Mouse (Mus musculus) left cerebral cortex, adult 8-10 months (tissue): ENCODE results near the gene Slamf8. TPM values are rescaled to one million over a fixed set of nuclear protein-coding genes. Genes with fewer than 3 reads are reported as not detected.

Experiments
- DNase-seq, 2 experiments: peaks; one replicate each; pipeline ENCODE4 v3.0.0; 2022; ENCODE audit warnings: low spot score in 2 of 2
- total RNA-seq, 4 experiments: library from RNA; stranded (reverse); gene quantifications; 2 replicates each; pipeline ENCODE4 v1.2.4; 2022

Slamf8 gene
- total RNA-seq, 4 experiments from 2014 or later, result 0.23 to 0.32 TPM; not detected in 2

GRCm38 (mm10) chr1:172593956-172594355, 3.6 kb upstream of the Slamf8 start:
- DNase-seq, result no peak

GRCm38 (mm10) chr1:172593321-172593720, 3.0 kb upstream of the Slamf8 start:
- no peak for DNase-seq

- DNase-seq, result no peak
Observed at GRCm38 (mm10) chr1:172585612-172586567, 4.5 kb downstream of the Slamf8 start.

- no peak for DNase-seq
Observed at GRCm38 (mm10) chr1:172585026-172585425, 5.3 kb downstream of the Slamf8 start.

DNA sequence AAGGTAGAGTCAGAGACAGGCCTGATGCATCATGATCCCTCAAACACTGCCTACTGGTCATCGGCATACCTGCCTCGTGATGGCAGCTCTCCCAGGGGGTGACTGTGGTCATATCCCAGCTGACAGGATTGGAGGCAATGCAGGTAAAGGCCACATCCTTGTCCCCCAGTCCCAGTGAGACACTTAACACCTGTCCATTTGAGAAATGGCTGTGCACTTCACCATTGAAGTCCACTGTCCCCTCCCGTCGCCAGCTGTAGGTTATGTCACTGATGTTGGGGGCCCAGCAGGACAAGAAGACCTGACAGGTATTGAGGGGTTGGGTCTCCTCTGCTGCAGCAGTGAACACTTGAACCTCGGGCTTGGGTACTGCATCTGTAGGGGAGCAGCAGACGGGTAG, 6.1 kb downstream of the Slamf8 start:
- DNase-seq, result no peak

DNA sequence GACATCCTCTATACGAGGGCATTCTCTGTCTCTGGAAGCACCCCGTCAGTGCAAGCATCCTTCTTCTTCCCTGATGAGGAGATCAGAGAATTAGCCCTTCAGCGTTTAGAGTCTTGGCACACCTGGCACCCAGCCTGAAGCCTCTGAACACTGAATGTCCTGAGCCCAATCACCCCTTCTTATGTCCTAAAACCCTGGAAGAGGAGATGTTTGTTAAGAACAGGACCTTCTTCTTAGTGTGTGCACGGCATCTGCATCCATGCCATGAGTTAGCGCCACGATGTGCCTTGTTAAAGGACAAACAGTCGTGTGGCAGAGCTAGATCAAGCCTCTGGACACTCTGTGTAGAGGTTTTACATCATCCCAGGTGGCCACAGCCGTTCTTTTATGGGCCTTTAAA, 7.9 kb downstream of the Slamf8 start:
- DNase-seq, result no peak

DNA sequence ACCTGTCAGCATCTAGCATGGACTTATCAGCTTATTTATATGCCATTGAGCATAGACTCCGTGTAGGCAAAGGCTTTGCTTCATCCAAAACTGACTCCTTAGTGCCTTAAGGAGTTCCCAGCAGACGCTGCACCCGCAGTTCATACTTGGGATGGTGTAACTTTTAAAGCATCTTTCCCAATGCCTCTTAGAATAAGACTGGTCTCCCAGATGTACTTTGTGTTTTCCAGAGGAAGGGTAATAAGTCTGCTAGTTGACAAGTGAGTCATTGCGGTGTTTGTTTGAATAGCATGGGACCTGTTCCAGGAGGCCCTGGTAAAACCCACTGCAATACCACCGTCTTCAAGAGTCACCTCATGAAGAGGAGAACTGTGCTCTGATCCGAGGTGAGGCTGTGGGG, 10.3 kb downstream of the Slamf8 start:
- DNase-seq, result no peak

DNA sequence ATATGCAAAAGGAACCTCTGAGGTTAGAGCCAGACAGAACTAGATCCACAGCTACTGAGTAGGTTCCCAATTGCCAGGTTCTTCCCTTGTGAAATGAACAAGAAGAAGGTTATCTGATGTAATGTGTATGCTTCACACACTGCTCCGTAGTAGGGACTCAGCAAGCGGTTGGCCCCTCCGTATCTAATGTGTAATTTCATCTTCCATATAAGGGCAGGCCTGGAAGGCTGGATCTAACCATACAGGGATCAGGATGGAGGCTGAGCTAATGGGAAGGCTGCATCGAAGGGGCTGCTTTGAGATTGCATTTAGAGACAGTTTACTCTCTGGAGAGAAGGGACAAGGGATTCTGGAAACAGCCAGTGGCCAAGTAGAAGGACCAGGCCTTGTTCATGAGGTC, 22.6 kb downstream of the Slamf8 start:
- DNase-seq, result no peak

DNA sequence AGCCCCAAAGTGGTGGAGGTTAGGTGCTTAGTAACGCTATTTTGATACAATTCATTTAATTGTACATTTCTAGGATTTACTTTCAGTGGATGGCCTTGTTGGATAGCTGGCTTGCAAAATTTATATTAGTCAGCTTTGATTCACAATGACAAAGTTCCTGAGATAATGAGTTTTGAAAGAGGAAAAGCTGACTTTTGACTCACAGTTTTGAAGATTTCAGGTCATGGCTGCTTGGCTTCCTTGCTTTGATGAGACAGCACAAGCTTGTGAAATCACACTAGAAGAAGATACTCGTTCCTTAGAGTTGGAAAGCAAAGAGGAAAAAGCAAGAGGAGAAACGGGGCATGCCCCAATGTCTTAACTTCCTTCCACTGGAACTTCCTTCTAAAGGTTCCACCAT, 24.2 kb downstream of the Slamf8 start:
- DNase-seq, result no peak

GRCm38 (mm10) chr1:172563465-172563828, 26.9 kb downstream of the Slamf8 start:
- no peak for DNase-seq

DNA sequence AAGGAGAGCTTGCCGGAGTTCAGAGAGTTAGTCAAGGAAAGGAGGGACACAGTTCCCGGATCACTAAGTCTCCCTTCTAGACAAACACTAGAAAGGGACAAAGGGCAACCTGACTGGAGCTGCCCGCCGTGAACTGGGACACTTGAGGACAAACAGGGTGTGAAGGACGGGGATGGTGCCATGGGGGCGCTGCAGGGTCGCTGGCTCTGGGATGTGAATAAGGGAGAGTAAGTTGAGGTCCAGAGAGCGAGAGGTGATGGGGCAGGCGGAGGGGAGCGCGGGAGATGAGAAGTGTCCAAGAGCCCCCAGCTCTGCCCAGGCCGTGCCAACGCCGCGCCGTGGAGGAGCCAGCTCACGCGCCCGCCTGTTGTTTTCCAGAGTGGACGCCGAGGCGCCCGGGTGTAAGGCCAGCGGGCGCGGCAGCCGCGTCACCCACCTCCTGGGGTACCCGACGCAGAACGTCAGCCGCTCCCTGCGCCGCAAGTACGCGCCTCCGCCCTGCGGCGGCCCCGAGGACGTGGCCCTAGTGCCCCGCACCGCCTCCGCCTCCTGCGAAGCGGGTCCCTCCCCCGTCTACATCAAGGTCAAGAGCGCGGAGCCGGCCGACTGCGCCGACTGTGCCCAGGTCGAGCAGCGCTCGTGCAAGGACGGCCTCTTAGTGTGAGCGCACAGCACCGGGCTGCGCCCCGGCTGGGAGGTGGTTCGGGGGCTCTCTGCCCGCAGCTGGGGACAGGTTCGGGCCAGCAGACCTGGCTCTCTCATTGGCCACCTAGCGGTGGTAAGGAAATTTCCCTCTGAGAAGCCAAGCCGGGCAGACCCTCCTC, 27.5 kb downstream of the Slamf8 start:
- DNase-seq, result peak; percentile 39 to 65

DNA sequence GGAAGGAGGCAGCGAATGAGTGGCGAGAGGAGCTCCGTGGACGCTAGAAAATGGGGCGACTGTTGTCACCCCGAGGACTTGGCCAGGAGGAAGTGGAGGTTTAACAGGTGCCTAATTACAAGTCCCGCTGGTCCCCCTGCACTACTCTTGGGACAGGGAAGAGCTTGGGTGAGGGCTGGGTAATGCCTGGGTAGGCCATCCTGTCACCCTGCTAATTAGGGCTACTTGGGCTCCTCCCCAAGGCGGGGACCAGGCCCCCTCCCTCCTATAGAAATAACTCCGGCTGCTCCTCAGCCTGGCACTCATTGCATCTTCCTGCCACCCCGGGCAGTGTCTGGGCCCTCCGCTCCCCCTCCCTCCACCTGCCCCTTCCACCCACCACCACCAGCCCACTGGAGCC, 34.7 kb downstream of the Slamf8 start, which contains the start of gene Vsig8:
Vsig8 (plus strand) TSS at position 301 of the 400 bp plus-strand sequence.
- DNase-seq, result no peak

DNA sequence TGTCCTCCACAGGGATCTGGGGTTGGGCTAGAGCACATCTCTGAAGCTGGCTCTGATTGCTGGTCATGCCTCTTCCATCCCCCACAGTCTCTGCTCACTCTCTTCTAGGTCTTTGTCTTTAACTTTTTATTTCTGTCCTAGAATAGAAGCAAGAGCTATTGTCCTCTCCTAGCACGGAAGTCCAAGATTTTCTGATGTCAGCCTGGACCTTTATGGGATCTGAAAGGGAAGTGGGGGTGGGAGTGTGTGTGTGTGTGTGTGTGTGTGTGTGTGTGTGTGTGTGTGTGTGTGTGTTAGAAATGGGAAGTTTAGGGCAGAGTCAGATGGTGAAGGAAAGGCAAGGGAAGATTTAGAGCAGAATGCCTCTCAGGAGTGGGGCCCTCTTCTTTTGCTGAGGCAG, 37.7 kb downstream of the Slamf8 start:
- DNase-seq, result no peak

DNA sequence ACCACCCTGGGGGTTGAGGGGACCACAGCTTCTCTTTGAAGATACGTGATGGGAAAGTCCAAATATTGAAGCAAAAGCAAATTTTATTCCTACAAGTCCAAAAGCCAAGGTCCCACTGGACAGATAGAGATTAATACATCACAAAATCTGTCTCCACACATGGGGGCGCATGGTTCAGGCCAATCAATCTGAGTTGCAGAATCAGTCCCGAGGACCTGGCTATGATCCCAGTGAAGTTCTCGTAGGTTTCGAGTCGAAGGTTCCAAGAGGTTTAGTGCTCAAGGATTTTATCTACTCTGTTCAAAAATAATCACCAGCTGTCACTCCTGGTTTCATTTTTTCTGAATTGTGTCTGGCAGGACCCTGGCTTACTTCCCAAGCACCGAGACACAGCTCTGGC, 39.4 kb downstream of the Slamf8 start:
- DNase-seq, result no peak

DNA sequence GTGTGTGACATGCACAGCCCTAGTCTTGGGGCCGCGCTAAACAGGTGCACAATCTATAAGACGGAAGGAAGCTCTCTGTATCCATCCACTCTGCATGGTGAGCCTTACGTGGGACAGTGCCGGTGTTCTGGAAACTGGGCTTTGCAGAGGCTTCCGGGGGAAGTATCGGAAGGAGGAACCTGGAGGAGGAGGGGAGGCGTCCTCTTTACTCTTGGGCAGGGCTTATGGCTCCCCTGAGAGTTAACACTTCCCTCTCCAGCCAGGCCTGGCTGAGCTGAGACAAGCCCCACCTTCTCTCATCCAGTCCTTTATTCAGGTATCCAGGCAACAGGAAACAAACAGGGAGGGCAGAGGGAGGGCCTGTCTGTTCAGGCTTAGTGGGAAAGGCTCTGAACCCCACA, 39.8 kb downstream of the Slamf8 start:
- DNase-seq, result peak; percentile 39 to 41

- DNase-seq, result no peak
Observed at GRCm38 (mm10) chr1:172549717-172550116, 40.7 kb downstream of the Slamf8 start.

DNA sequence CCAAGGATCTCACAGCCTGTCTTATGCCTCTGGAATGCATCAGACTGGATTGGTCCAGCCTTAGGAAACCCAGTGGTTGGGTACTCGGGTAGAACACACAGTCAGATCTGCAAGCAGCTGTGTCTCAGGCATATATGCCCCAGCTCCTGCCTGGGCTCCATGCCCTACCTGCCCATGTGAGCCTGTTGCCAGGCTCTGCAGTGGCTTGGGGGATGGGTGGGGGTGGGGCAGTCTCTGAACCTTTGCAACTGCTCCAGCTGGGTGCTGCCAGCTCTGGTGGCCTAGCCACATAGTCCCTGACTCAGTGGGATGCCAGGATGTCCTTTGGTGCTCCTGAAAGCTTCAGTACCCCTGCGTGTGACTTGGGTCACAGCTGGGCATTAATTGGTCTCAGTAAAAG, 41.1 kb downstream of the Slamf8 start:
- DNase-seq, result no peak

DNA sequence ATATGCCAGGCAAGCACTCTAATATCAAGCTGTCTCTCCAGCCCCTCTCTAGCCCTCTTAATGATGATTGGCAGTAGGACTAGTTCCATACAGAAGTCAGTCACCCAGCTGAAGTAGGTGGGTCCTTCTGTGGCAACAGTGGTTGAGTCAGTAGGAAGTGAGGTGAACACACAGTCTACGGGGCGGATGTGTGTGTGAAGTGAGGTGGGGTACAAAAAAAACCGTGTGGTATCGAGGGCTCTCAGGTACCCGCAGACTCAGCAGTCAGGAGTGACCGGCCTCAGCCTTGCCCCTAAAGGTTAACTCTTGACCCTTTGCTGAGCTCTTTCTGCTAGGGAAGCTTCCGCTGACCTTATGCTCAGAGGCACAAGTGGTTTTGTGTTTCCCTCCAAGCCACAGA, 41.9 kb downstream of the Slamf8 start:
- no peak for DNase-seq

DNA sequence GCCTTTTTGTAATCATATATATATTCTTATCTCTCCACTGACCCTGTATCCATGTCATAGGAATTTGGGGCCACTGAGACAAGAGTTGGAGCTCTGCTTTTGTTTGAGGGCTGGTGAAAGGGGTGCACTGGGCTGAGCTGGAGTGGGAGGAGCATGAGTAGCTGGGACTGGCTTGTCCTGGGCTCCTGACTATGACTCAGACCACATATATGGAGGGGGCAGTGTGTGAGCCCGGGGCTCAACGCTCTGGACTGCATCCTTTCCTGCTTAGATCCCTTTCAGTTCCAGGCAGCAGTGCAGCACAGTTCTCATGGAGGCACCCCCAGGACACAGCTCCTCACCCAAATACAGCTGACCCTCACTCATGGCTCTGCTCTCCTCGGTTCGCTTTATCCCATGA, 44.3 kb downstream of the Slamf8 start:
- no peak for DNase-seq

GRCm38 (mm10) chr1:172540283-172540820, 50.0 kb downstream of the Slamf8 start:
- DNase-seq, result no peak

DNA sequence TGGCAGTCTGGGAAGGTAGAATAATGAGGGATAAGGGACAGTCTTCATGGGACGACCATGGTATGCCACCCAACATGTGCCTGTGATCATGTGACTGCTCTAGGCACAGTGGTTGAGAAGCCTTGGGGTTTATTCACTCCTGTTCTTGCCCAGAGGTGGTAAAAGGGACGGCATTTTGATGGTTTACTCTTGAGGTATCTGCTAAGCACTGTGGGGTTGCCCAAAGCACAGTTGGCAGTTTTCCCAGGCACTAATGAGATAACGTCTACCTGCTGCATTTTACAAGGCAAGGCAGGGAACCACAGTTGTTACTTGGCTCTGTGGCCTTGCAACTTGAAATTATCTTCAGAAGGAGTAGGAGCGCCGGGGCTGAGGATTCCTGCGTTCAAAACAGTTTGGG, 50.5 kb downstream of the Slamf8 start:
- DNase-seq, result no peak

- no peak for DNase-seq
Observed at GRCm38 (mm10) chr1:172535116-172535515, 55.3 kb downstream of the Slamf8 start.
